Mouse (Mus musculus) bone marrow macrophage, adult 2 months (primary cell): ENCODE measurements at regions not wholly inside any gene's neighbourhood (a gene's known extent, or its start where the extent isn't known, plus 50 kb on each side); places are given as distances from the start of the nearest gene placed in this dataset.

Source experiments
- CTCF ChIP-seq: IDR thresholded peaks from 2 replicates; pipeline ENCODE4 v1.5.1; 2012; ENCODE audit warnings: low read depth, mild to moderate bottlenecking, low read length, moderate library complexity
- POLR2A ChIP-seq: IDR thresholded peaks from 2 replicates; pipeline ENCODE4 v1.6.1; 2012; ENCODE audit warnings: mild to moderate bottlenecking, low read depth, low read length, borderline replicate concordance

DNA sequence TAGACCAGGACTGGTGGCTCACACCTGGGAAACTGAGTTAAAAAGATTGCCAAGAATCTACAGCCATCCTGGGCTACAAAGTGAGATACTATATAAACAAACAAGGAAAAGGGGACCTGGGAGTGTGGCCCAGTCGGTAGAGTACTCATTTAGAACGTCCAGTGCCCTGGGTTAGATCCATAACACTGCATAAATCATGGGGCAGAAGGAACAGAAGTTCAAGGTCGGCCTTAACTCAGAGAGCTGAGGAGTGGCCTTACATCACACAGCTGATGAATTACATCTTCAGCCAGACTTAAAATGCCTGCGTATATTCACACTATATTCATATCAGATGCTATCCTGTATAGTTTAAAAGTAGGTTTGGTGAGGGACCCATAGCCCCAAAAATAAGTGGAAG lies 78.0 kb upstream of the Thy1 start:
- no peak for TF ChIP-seq CTCF
- no peak for TF ChIP-seq POLR2A
